Mouse (Mus musculus) hindbrain, embryonic 16.5 days (tissue): ENCODE results near the gene Fgf15. TPM values are rescaled to one million over a fixed set of nuclear protein-coding genes. Genes with fewer than 3 reads are reported as not detected.
"Not testable (repeated sequence)": the region's sequence is repeated elsewhere in the genome, so short reads cannot be mapped to it uniquely, and the experiment has no call there.

ENCODE experiments used
- ATAC-seq: fragments of 200-750 bp; cut with Nextera tagmentation; 2 replicates; pipeline ENCODE4 v1.8.0; 2017; ENCODE audit warnings: moderate TSS enrichment, moderate library complexity
- H3K27ac ChIP-seq: fragments of 300-500 bp; sonication (generic); 2 replicates; pipeline ENCODE4 v1.5.1; 2014; ENCODE audit warnings: low read depth, mild to moderate bottlenecking, control low read depth, low read length, moderate library complexity
- H3K27me3 ChIP-seq: fragments of 300-500 bp; sonication (generic); replicated peaks from 2 replicates; pipeline ENCODE4 v1.6.1; 2014; ENCODE audit warnings: low read length; ENCODE audit not compliant: control insufficient read depth, insufficient read depth
- H3K36me3 ChIP-seq: fragments of 300-500 bp; sonication (generic); 2 replicates; pipeline ENCODE4 v1.6.1; 2014; ENCODE audit warnings: mild to moderate bottlenecking, low read length, moderate library complexity, mixed read lengths; ENCODE audit not compliant: control insufficient read depth, insufficient read depth
- H3K4me1 ChIP-seq: fragments of 300-500 bp; sonication (generic); 2 replicates; pipeline ENCODE4 v1.6.1; 2014; ENCODE audit warnings: low read depth, low read length; ENCODE audit not compliant: control insufficient read depth, insufficient read depth
- H3K4me2 ChIP-seq: fragments of 300-500 bp; sonication (generic); 2 replicates; pipeline ENCODE4 v1.6.1; 2014; ENCODE audit warnings: mild to moderate bottlenecking, low read length, control low read depth, moderate library complexity
- H3K4me3 ChIP-seq: fragments of 300-500 bp; sonication (generic); 2 replicates; pipeline ENCODE4 v1.5.1; 2014; ENCODE audit warnings: mild to moderate bottlenecking, low read length, control low read depth, moderate library complexity
- H3K9ac ChIP-seq: fragments of 300-500 bp; sonication (generic); 2 replicates; pipeline ENCODE4 v1.6.1; 2014; ENCODE audit warnings: low read depth, mild to moderate bottlenecking, control low read depth, low read length, moderate library complexity
- H3K9me3 ChIP-seq: fragments of 300-500 bp; sonication (generic); 2 replicates; pipeline ENCODE4 v1.6.1; 2014; ENCODE audit warnings: mild to moderate bottlenecking, low read length, moderate library complexity; ENCODE audit not compliant: control insufficient read depth
- WGBS: fragments of 180-500 bp; shearing (Covaris S2); extraction: QIAGEN DNeasy Blood & Tissue Kit; methylation state at CpG from one replicate; pipeline ENCODE4 v1.1.7; 2014; 5-methylcytosine and 5-hydroxymethylcytosine counted together
- polyA plus RNA-seq: library from polyadenylated mRNA; unstranded; fragments of >200 nt; fragmentation: Nextera tagmentation; extraction: Ambion mirVana; gene quantifications from 2 replicates; pipeline ENCODE4 v1.2.1, GENCODE M21; 2015

The Fgf15 gene
- polyA plus RNA-seq, 1 experiment from 2014 or later = 22.7 TPM

DNA sequence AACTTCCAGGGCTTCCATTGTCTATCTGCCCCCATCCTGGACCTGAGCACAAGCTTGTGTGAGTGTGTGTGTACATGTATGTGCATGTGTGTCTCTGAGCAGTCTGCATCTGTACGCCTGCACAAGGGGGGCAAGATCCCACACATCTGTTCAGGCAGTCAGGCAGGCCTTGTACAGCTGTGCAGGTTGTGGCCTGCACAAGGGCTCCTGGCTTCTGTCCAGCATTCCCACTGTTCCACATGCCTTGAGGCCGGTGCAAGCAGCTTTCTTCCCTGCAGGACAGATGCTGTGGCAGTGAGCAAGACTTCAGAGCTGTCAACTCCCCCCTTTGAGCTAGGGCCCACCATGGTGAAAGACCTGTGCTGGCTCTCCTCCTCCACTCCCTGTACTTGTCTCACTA is 13.2 kb upstream of the Fgf15 start:
- Histone ChIP-seq H3K9me3 (no peaks in the 10 kb centered on the region), H3K27me3 (no peaks in the 10 kb centered on the region), H3K4me3 (no peak overlapping the region), H3K27ac (no peak overlapping the region), H3K4me1 (no peaks in the 10 kb centered on the region), H3K9ac (no peak overlapping the region), H3K4me2 (no peak overlapping the region), H3K36me3 (no peaks in the 10 kb centered on the region)
- 40% methylated on average over 2 of the region's 2 CpGs for WGBS
- no peak for ATAC-seq

DNA sequence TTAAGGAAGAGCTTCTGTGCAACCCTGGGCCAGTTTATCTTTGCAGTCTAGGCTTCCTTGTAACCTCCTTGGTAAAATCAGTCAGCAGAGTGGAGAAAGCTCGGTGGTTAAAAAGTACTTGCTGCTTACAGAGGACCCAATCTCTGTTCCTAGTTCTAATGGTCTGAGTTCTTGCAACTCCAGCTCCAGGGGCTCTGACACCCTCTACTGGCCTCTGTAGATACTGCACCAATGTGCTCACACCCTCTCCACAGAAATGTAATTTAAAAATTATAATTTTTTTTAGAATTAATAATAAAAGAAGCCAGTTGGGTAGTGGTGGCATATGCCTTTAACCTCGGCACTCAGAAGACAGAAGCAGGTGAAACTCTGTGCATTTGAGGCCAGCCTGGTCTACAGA is 8.7 kb upstream of the Fgf15 start:
- 93% methylated on average over 2 of the region's 2 CpGs for WGBS
- H3K9ac ChIP-seq = no peak overlapping the region
- H3K9me3 ChIP-seq = no peaks in the 10 kb centered on the region
- H3K27me3 ChIP-seq = no peaks in the 10 kb centered on the region; the same call in 1 of the 2 replicates
- no peak for ATAC-seq
- no peak overlapping the region for H3K4me3 ChIP-seq
- no peak overlapping the region for H3K4me2 ChIP-seq
- no peaks in the 10 kb centered on the region for H3K4me1 ChIP-seq
- no peak overlapping the region for H3K27ac ChIP-seq
- no peaks in the 10 kb centered on the region for H3K36me3 ChIP-seq

DNA sequence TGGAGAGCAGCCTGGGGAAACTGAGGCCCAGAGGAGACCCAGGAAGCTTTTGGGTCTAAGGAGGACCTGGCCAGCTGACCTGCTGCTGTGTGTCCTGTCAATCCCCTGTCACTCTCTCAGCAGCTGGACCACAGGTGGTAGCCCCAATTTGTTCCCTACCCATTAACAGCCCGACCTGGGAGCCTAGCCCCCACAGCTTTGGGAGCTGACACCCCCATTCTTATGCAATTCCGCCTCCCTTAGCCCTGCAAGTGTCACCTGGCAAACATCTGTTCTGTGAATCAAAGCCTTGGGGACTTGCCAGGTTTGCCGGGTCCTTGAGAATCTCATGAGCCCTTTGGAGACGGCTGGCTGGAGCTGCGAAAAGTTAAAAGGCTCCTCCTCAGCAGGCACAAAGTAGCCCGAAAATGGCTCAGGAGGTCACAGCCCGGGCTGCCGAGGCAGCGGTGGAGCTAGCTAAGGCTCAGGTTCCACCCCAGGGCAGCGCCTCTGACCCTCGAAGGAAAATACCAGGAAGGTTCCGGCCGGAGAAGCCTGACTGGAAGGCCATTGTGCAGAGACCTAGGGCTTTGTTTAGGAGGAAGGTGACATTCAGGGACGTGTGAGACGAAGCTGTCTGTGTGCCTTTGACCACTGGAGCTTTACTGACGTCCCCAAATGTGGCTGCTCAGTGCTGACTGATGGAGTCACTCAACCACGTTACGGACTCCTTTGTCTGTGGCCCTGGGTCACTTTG is 7.6 kb upstream of the Fgf15 start:
- Histone ChIP-seq H3K4me3 (no peak overlapping the region), H3K4me1 (no peaks in the 10 kb centered on the region), H3K27ac (no peak overlapping the region), H3K9ac (no peak overlapping the region), H3K27me3 (no peaks in the 10 kb centered on the region; the same call in 1 of the 2 replicates), H3K9me3 (no peaks in the 10 kb centered on the region), H3K36me3 (no peaks in the 10 kb centered on the region), H3K4me2 (no peak overlapping the region)
- no peak for ATAC-seq
- 8% methylated on average over 18 of the region's 18 CpGs for WGBS

DNA sequence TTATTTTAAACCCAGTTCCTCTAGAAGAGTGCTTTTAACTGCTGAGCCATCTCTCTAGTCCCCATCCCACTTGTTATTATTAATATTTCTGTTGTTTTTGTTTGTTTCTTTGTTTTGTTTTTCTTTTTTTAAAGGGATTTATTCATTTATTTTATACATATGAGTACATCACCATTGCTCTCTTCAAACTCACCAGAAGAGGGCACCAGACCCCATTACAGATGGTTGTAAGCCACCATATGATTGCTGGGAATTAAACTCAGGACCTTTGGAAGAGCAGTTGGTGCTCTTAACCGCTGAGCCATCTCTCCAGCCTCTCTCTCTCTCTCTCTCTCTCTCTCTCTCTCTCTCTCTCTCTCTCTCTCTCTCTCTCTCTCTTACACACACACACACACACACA is 5.7 kb upstream of the Fgf15 start:
- not testable (repeated sequence) for H3K4me2 ChIP-seq, H3K9ac ChIP-seq, H3K27me3 ChIP-seq, H3K9me3 ChIP-seq, ATAC-seq, H3K27ac ChIP-seq, H3K36me3 ChIP-seq, H3K4me3 ChIP-seq
- H3K4me1 ChIP-seq = peaks cover 10% of the 10 kb centered on the region
- WGBS = 86% methylated on average over 1 of the region's 1 CpGs

DNA sequence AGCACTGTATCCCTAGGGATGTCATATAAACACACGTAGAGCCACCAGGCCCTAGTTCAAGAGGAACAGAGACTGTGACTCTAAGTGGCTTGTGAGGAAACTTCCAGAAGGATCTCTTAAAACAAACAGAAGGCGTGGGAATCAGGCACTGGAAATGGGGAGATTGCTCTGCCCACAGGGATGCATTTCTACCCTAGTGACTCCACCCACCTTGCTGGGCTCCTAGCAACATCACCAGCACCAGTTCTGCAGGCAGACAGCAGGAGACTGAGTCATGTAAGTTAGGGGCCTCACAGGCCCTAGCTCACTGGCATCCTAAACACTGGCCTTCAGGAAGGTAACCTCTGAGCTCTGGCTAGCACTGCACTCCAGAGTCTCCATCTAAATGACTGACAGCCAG is 4.5 kb upstream of the Fgf15 start:
- Histone ChIP-seq H3K9me3 (no peaks in the 10 kb centered on the region), H3K27me3 (peaks cover 6% of the 10 kb centered on the region), H3K4me3 (no peak overlapping the region), H3K36me3 (no peaks in the 10 kb centered on the region), H3K27ac (no peak overlapping the region), H3K4me1 (peaks cover 19% of the 10 kb centered on the region), H3K4me2 (no peak overlapping the region), H3K9ac (no peak overlapping the region)
- ATAC-seq = no peak
- 74% methylated on average over 2 of the region's 2 CpGs for WGBS

DNA sequence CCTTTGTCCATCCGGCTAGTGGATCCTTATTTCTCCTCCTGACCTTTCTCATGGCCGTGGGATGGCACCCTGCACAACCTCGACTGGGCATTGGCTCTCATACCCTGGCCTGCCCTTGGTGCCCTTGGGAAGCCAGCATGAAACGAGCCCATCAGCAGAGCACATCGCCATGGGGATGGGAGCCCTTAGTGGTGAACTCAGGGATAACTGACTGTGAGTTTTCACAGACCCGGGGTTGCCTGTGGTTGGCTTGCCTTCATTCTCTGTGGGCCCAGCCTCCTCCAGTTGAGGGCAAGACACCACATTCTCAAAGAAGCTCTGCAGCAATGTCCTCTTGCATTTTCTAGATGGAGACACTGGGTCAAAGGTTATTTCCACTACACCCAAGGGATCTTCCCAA is 4.0 kb upstream of the Fgf15 start:
- H3K36me3 ChIP-seq = no peaks in the 10 kb centered on the region
- H3K27me3 ChIP-seq = peaks cover 8% of the 10 kb centered on the region
- ATAC-seq = no peak
- H3K9me3 ChIP-seq = no peaks in the 10 kb centered on the region
- peaks cover 19% of the 10 kb centered on the region for H3K4me1 ChIP-seq
- H3K4me2 ChIP-seq = no peak overlapping the region
- no peak overlapping the region for H3K9ac ChIP-seq
- H3K4me3 ChIP-seq = no peak overlapping the region
- 31% methylated on average over 6 of the region's 6 CpGs for WGBS
- no peak overlapping the region for H3K27ac ChIP-seq

DNA sequence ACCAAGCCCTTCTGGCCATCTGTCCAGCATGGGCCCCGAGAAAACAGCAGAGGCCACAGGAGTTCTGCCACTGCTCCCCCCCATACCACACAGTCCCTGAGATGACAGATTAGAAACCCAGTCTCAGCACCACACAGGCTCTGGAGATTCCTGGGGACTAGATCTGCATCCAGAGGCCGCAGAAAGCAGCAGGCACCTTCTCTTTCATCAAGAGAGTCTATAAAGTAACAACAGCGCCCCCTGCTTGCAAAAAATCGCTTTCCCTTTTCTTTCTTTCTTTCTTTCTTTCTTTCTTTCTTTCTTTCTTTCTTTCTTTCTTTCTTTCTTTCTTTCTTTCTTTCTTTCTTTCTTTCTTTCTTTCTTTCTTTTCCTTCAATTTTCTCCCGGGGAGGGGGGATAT is 2.1 kb upstream of the Fgf15 start:
- Histone ChIP-seq H3K27me3 (peaks cover 10% of the 10 kb centered on the region), H3K36me3 (no peaks in the 10 kb centered on the region), H3K4me1 (peaks cover 19% of the 10 kb centered on the region), H3K9ac (no peak overlapping the region), H3K9me3 (no peaks in the 10 kb centered on the region), H3K4me3 (no peak overlapping the region), H3K4me2 (no peak overlapping the region), H3K27ac (no peak overlapping the region)
- ATAC-seq = no peak
- 1% methylated on average over 5 of the region's 5 CpGs for WGBS

DNA sequence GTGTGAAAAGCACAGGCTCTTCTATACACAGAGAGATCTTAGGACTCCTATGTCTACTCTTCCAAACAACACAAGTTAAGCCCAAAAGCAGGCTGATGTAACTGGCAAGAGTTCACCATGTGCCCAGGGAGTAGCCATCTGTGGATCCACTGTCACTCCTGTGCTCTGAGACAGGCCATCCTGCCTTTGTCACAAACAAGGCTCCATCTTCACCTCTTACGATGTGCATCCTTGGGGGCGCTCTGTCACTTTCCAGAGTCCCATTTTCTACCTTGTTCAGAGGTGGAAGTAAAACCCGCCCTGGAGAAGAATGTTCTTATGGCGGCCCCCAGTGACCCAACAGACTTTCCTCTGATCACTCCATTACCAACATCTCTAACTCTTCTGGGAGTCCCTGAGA is 1.6 kb upstream of the Fgf15 start:
- Histone ChIP-seq H3K27ac (no peak overlapping the region), H3K9ac (0 out of 2 replicates have a peak overlapping the region, but pooled peaks have one; percentile 35), H3K4me2 (peak overlapping the region; percentile 96), H3K27me3 (peaks cover 13% of the 10 kb centered on the region), H3K9me3 (no peaks in the 10 kb centered on the region), H3K36me3 (no peaks in the 10 kb centered on the region), H3K4me3 (peak overlapping the region; percentile 50), H3K4me1 (peaks cover 19% of the 10 kb centered on the region)
- ATAC-seq = no peak
- 0% methylated on average over 4 of the region's 4 CpGs for WGBS

DNA sequence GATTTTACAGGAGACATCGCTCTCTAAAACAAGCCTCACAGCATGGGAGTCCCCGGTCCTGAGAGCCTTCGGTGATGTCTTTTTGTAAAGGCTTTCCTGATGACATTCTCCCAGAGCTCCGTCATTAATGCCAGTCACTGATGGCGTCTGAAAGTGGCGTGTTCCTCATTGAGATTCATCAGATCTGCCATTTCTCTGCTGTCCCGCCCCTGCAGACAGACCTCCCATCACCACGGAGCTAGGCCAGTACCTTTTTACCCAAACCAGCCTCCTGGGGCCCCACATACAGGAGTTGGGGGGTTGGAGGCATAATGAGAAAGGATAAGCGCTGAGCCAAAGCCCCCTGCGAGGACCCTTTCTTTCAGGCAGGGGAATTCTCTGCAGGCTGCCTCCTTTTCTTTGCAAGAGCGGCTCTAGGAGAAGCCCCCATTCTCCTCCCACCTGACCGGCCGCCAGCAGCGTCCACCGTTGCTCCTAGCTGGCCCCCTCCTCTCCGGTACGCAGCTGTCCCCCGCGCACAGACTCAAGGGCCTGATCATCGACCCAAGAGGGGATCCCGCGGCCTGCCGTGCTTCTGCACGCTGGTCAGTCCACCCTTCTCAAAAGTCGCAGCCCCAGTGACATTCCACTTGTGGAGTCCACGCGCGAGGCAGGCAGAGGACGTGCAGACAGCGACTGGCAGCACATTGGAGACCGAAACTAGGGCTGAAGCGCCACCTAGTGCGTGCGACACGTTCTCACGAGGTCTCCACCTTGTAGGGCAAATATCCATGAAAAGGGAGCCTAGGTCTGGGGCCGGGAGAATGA is 823 bp upstream of the Fgf15 start:
- peak overlapping the region; percentile 96 for H3K4me2 ChIP-seq
- no peaks in the 10 kb centered on the region for H3K36me3 ChIP-seq
- under 1% methylated on average over 34 of the region's 37 CpGs for WGBS

More for the DNA sequence above, 823 bp upstream of the Fgf15 start:
- Histone ChIP-seq H3K9ac (peak overlapping the region; percentile 64), H3K27ac (peak overlapping the region; percentile 59; the same call in 1 of the 2 replicates), H3K27me3 (peaks cover 13% of the 10 kb centered on the region), H3K9me3 (no peaks in the 10 kb centered on the region), H3K4me1 (peaks cover 19% of the 10 kb centered on the region), H3K4me3 (peak overlapping the region; percentile 50)
- peak; percentile 87 for ATAC-seq
